Mouse (Mus musculus) small intestine, adult 2 months (tissue): ENCODE measurements around the gene Ccl1. TPM values are rescaled to one million over a fixed set of nuclear protein-coding genes. Genes with fewer than 3 reads are reported as not detected.

Experiments used
- H3K27ac ChIP-seq: fragments of 200-500 bp; 2 replicates; pipeline ENCODE4 v1.5.1; 2012; ENCODE audit warnings: low read depth, low read length, control low read depth, inconsistent platforms; ENCODE audit not compliant: insufficient read depth
- H3K27me3 ChIP-seq: fragments of 200-500 bp; 2 replicates; pipeline ENCODE4 v1.6.1; 2012; ENCODE audit warnings: mild to moderate bottlenecking, moderate library complexity, low read length, inconsistent platforms; ENCODE audit not compliant: control insufficient read depth, insufficient read depth
- H3K36me3 ChIP-seq: fragments of 200-500 bp; 2 replicates; pipeline ENCODE4 v1.6.1; 2012; ENCODE audit warnings: mild to moderate bottlenecking, low read length, control low read depth, inconsistent platforms; ENCODE audit not compliant: control insufficient read depth, insufficient read depth
- H3K4me1 ChIP-seq: fragments of 200-500 bp; 2 replicates; pipeline ENCODE4 v1.6.1; 2012; ENCODE audit warnings: low read length, inconsistent platforms, mixed read lengths; ENCODE audit not compliant: control insufficient read depth, insufficient read depth, insufficient read length
- H3K4me3 ChIP-seq: fragments of 200-500 bp; 2 replicates; pipeline ENCODE4 v1.5.1; 2012; ENCODE audit warnings: low read depth, mild to moderate bottlenecking, control low read depth, inconsistent platforms, low read length, moderate library complexity
- CTCF ChIP-seq: fragments of 200-500 bp; IDR thresholded peaks from 2 replicates; pipeline ENCODE4 v1.5.1; 2012; ENCODE audit warnings: low read depth, mild to moderate bottlenecking, control low read depth, inconsistent platforms, low read length, moderate library complexity, mixed read lengths; ENCODE audit not compliant: insufficient replicate concordance, insufficient read length; ENCODE audit errors: extremely low read depth
- POLR2A ChIP-seq: fragments of 200-500 bp; IDR thresholded peaks from 2 replicates; pipeline ENCODE4 v1.6.1; 2012; ENCODE audit warnings: low read depth, mild to moderate bottlenecking, control low read depth, inconsistent platforms, low read length, moderate library complexity
- WGBS: fragments of 180-500 bp; shearing (Covaris S2); methylation state at CpG from one replicate; pipeline ENCODE4 v1.1.7; 2018; 5-methylcytosine and 5-hydroxymethylcytosine counted together
- polyA plus RNA-seq: library from polyadenylated mRNA; depleted of rRNA; stranded (reverse); fragments of >200 nt; gene quantifications from 2 replicates; pipeline ENCODE4 v1.2.3, GENCODE M21; 2012; rRNA removed

Gene Ccl1
- 0.52 TPM in 1 of 2 replicates, not detected in the other for polyA plus RNA-seq

DNA sequence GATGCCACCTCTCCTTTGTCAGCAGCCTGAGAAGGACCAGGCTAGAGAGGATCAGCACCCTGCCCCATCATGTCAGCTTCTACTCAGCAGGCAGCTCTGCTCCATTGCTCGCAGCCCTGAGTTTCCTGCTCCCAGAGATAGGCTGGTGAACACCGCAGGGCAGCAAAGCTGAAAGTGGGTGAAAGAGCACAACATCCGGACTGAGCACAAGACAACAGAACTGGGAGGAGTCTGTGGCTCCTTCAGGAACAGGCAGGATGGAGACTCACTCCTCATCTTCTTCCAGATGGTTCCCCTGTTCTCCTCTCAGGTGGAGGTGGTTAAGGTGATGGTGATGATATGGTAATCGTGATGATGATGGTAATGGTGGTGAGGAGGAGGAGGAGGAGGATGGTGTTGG lies at the start of gene Ccl1:
Gene Ccl1, minus strand, starts transcription at position 101 of the 400 bp plus-strand sequence.
- H3K27ac ChIP-seq = no peak within 1 kb of the TSS
- no peaks in the 10 kb centered on the region for H3K4me1 ChIP-seq
- 58% methylated on average over 4 of the region's 4 CpGs for WGBS
- TF ChIP-seq CTCF = no peak
- TF ChIP-seq POLR2A = no peak
- no peaks in the 10 kb centered on the region for H3K36me3 ChIP-seq
- no peaks in the 10 kb centered on the region for H3K27me3 ChIP-seq
- no peak within 1 kb of the TSS for H3K4me3 ChIP-seq

- Histone ChIP-seq H3K4me1 (no peaks in the 10 kb centered on the region), H3K27ac (no peak overlapping the region), H3K4me3 (no peak overlapping the region), H3K36me3 (no peaks in the 10 kb centered on the region), H3K27me3 (no peaks in the 10 kb centered on the region)
- 80% methylated on average over 10 of the region's 10 CpGs for WGBS
- TF ChIP-seq POLR2A = no peak
- no peak for TF ChIP-seq CTCF
These were observed 45.5 kb upstream of the Ccl1 start for GRCm38 (mm10) chr11:82351039-82351438.

DNA sequence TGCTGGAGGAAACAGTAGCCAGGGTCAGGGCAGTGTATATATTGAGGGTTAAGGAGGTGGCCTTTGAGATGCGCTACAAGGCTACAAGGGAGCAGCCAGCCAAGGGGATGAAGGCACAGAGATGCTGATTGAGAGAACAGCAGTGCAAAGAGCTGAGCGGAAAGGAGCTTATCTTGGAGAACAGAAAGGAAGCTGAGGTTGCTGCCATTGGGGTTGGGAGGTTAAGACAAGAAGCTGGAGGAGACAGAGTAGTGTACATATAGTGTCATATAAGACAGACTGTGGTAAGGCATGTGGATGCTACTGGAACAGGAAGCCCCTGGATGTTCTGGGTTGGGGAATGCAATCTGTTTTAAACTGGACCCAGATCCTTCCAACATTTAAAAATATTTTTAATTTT lies 35.4 kb upstream of the Ccl1 start:
- no peak for TF ChIP-seq CTCF
- TF ChIP-seq POLR2A = no peak
- no peak overlapping the region for H3K4me3 ChIP-seq
- H3K36me3 ChIP-seq = no peaks in the 10 kb centered on the region
- WGBS = 65% methylated on average over 2 of the region's 2 CpGs
- no peaks in the 10 kb centered on the region for H3K27me3 ChIP-seq
- no peak overlapping the region for H3K27ac ChIP-seq
- H3K4me1 ChIP-seq = no peaks in the 10 kb centered on the region

DNA sequence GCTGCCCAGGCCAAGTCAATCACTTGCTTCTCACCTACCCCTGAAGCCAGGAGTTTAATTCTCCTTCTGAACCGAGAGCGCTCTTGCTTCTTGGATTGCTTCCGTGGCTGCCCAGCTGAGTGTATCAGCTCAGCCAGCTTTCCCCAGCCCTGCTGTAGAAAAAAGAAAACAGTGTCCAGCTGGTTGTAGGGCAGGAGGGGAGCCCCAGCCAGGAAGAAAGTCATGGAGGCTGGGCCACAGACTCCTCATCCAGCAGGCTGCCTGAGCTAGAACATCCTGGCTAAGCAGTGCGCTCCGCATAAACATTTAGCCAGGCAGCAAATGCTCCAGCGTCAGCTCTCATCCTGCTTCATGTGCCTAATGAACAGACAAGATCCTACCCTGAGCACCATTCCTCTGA lies 34.9 kb upstream of the Ccl1 start:
- Histone ChIP-seq H3K4me3 (no peak overlapping the region), H3K36me3 (no peaks in the 10 kb centered on the region), H3K4me1 (no peaks in the 10 kb centered on the region), H3K27ac (no peak overlapping the region), H3K27me3 (no peaks in the 10 kb centered on the region)
- TF ChIP-seq POLR2A = no peak
- no peak for TF ChIP-seq CTCF
- 59% methylated on average over 6 of the region's 6 CpGs for WGBS

GRCm38 (mm10) chr11:82339921-82340401 lies 34.5 kb upstream of the Ccl1 start:
- 21% methylated on average over 7 of the region's 7 CpGs for WGBS
- Histone ChIP-seq H3K4me3 (no peak overlapping the region), H3K4me1 (no peaks in the 10 kb centered on the region), H3K27me3 (no peaks in the 10 kb centered on the region), H3K36me3 (no peaks in the 10 kb centered on the region), H3K27ac (no peak overlapping the region)
- TF ChIP-seq CTCF = no peak
- no peak for TF ChIP-seq POLR2A

GRCm38 (mm10) chr11:82313153-82313552 lies 7.7 kb upstream of the Ccl1 start:
- no peak overlapping the region for H3K27ac ChIP-seq
- H3K4me1 ChIP-seq = no peaks in the 10 kb centered on the region
- WGBS = 33% methylated on average over 7 of the region's 7 CpGs
- H3K36me3 ChIP-seq = no peaks in the 10 kb centered on the region
- H3K4me3 ChIP-seq = no peak overlapping the region
- no peak for TF ChIP-seq POLR2A
- no peak for TF ChIP-seq CTCF
- H3K27me3 ChIP-seq = no peaks in the 10 kb centered on the region

GRCm38 (mm10) chr11:82310336-82311045 lies 5.0 kb upstream of the Ccl1 start:
- 35% methylated on average over 12 of the region's 12 CpGs for WGBS
- no peak overlapping the region for H3K4me3 ChIP-seq

More at GRCm38 (mm10) chr11:82310336-82311045, 5.0 kb upstream of the Ccl1 start:
- no peak for TF ChIP-seq POLR2A
- no peak for TF ChIP-seq CTCF
- H3K36me3 ChIP-seq = no peaks in the 10 kb centered on the region
- H3K4me1 ChIP-seq = no peaks in the 10 kb centered on the region
- H3K27me3 ChIP-seq = no peaks in the 10 kb centered on the region
- no peak overlapping the region for H3K27ac ChIP-seq
